Mouse (Mus musculus): ENCODE results near the gene Rab43. TPM values are rescaled to one million over a fixed set of nuclear protein-coding genes. Genes with fewer than 3 reads are reported as not detected.

Gene Rab43
- 10 to 100 TPM in 1 of 2 experiments, 1 to 10 TPM in 1; 7.6 to 10.2 TPM for total RNA-seq (2021)
- long read RNA-seq, experiment 1, partial matches to known transcripts, result 0 of 2 reads
- long read RNA-seq, experiment 1, other reads (novel, unspliced or antisense), result 2 of 2 reads
- long read RNA-seq, experiment 2, full-length matches to known transcripts, result 1 of 4 reads
- long read RNA-seq, experiment 2, partial matches to known transcripts, result 0 of 4 reads
- long read RNA-seq, experiment 2, other reads (novel, unspliced or antisense), result 3 of 4 reads

GRCm38 (mm10) chr6:87811675-87812338, at the start of gene Rab43:
TSS of gene Rab43 (minus strand) at chr6:87812164.
- DNase-seq, result peak; percentile 97

DNA sequence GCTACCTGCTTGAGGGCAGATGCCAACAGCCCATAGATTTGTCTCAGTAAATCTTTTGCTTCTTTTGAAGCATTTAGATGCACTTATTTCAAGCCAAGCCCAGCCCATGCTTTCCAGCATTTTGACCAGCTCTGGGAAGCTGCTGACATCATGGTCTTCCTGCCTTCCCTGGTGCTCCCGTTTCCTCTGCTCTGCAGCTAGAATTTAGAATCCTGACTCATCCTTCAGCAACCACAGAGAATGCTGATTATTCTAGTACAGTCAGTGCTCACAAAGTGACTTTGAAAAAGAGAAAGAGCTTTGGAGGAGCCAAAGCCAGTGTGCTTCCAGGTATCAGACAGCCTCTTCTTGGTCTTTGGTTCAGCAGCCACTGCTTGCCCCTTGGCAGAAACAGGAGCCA, 45.1 kb upstream of the Rab43 start:
- DNase-seq, result no peak

GRCm38 (mm10) chr6:87853446-87853845, 41.5 kb upstream of the Rab43 start:
- no peak for DNase-seq

GRCm38 (mm10) chr6:87851871-87852270, 39.9 kb upstream of the Rab43 start:
- no peak for DNase-seq

GRCm38 (mm10) chr6:87850900-87851614, 39.1 kb upstream of the Rab43 start, which contains the start of gene Cnbp:
TSS of gene Cnbp (minus strand) at chr6:87851106.
- peak; percentile 97 to 98 for DNase-seq

- DNase-seq, result peak; percentile 59 to 72
These were observed 38.4 kb upstream of the Rab43 start for GRCm38 (mm10) chr6:87850155-87850899.

DNA sequence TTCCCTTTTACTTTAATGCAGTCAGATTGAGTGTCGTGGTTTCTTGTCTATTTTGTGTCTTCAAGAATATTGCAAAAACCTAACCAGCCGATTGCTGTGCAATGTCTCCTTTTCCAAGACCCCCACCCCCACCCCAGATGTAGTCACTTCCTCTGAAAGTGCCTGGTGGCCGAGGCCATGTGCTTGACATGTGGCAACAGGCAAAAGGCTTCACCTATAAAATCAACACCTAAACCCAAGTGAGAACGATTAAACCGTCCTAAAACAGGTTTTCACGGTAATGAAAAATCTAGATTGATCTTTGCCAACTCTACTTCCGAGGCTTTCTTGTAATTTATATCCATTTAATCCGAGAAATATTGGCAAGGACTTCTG, 37.8 kb upstream of the Rab43 start:
- DNase-seq, result no peak

GRCm38 (mm10) chr6:87846813-87847212, 34.8 kb upstream of the Rab43 start:
- peak; percentile 38 to 50 for DNase-seq

DNA sequence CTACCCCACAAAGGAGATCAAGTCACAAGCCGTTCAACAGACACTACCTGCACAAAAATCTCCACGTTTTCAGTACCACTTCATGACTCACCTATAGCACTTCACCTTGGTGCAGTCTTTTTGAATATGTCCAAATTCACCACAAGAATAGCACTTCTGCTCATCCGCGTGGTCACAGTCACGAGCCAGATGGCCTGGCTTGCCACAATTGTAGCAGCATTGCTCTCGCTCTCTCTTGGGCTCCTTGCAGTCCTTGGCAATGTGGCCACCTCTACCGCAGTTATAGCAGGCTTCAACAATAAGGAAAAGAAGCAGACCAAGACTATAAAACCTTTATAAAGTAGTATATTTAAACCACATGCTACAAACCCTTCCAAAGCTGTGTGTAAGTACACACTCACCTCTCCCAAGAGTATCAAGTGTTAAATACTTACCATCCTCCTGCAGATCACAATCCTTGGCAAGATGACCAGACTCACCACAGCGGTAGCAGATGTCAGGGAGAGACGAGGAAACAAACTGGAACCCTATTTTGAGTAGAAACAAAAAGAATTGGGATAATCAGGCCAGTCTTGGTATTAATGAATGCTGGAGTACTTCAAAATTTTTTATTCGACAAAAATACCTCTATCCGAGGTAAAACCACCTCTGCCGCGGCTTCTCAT, 33.2 kb upstream of the Rab43 start:
- no peak for DNase-seq

- no peak for DNase-seq
These were observed 30.3 kb upstream of the Rab43 start for GRCm38 (mm10) chr6:87842254-87842653.

DNA sequence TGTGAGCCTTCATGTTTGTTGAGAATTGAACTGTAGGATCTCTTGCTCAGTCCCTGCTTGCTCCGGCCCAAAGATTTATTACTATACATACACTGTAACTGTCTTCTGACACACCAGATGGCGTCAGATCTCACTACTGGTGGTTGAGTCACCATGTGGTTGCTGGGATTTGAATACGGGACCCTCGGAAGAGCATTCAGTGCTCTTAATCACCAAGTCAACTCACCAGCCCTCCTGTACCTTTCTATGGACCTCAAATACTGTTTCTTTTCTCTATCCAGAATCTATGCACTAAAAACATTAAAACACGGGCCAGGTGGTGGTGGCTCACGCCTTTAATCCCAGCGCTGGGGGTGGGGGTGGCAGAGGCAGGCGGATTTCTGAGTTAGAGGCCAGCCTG, 29.7 kb upstream of the Rab43 start:
- DNase-seq, result no peak

- no peak for DNase-seq
These were observed 27.9 kb upstream of the Rab43 start for GRCm38 (mm10) chr6:87839797-87840341.

GRCm38 (mm10) chr6:87838551-87839197, 26.7 kb upstream of the Rab43 start, which contains the start of gene Isy1:
TSS of gene Isy1 (minus strand) at chr6:87838798.
- peak; percentile 95 to 97 for DNase-seq

DNA sequence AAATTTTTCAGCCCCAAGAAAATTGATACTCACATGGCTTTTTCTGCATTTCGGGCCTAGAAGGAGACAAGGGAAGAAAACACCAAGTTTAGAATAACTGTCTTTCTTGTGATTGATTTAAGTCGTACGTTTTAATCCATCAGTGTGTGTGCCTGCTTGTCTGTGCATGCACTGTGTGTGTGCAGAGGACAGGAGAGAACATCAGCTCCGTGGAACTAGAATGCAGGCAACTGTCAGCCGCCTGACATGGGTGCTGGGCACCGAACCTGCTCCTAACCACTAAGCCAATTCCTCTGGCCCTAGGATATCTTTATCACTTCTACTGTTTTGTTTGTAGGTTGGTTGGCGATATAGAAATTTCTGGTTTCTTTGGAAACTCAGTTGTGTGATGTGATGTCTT, 23.7 kb upstream of the Rab43 start, which contains the start of gene Gm45140:
TSS of gene Gm45140 (minus strand) at position 101 of the 400 bp plus-strand sequence.
- DNase-seq, result no peak

DNA sequence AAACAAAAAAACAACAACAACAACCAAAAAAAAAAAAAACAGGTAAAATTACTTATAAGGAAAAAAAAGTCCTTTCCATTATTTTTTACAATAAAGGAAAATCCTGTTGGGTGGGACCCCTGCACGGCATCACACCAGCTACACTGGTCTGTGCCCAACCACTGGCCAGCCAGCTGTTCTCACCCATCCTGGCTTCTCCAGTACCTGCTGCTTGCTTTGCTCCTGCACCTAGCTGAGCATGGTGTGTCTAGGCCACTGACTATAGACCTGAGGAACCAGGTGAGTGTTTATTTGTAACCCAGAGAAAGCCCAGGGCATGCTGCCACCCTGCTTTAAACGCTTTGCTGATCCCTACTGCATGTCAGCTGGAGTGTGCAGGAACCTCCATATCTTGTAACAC, 8.4 kb upstream of the Rab43 start:
- DNase-seq, result no peak

- DNase-seq, result no peak
These were observed 2.5 kb upstream of the Rab43 start for GRCm38 (mm10) chr6:87814486-87814885.

DNA sequence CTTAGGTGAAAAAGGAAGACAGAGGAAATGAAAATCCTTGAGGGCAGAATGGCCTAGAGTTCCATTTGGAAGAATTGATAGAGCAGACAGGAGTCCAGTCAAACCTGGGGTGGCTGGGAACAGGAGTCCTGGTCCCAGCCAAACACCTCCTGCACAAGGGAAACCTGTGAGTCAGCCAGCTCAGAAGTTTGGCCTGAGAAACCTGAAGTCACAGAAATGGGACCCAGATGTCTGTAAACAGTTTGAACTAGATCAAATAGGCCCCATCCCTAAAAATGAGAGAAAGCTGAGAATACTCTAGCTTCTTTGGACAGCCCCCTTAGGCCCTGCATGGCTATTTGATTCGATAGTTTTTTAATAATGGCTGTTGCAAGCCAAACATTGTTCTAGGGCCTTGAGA, 692 bp upstream of the Rab43 start:
- DNase-seq, result no peak

GRCm38 (mm10) chr6:87810713-87811669, 973 bp downstream of the Rab43 start:
- DNase-seq, result peak; percentile 83 to 90

DNA sequence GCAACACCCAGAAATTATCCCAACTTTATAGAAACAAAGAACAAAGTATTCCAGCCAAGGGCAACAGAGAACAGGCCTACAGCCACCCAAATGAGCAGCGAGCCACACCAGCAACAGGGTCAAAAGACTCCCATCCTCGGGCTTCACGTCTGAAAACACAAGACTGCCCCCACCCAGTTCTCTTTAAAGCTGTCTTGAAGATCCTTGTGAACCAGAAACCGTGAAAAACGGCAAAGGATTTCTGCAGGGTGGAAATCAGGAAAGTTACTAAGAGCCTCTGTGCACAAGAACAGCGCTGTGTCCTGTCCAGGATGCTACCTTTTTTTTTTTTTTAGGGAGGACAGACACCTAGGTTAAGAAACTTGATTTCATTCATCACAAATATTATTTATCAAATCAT, 1.7 kb downstream of the Rab43 start:
- no peak for DNase-seq

- no peak for DNase-seq
These were observed 2.3 kb downstream of the Rab43 start for GRCm38 (mm10) chr6:87809651-87810161.

All from heart, adult 18-20 months (tissue).